Mouse (Mus musculus) lung, embryonic 16.5 days (tissue): ENCODE data around the gene H2afy. TPM values are rescaled to one million over a fixed set of nuclear protein-coding genes. Genes with fewer than 3 reads are reported as not detected.
A peak's percentile ranks its signal among the peaks of the same experiment; 100 is the strongest.

ENCODE experiments used
- ATAC-seq: fragments of 200-750 bp; cut with Nextera tagmentation; 2 replicates; pipeline ENCODE4 v1.8.0; 2017; ENCODE audit warnings: low read depth, mild to moderate bottlenecking, moderate library complexity
- H3K27ac ChIP-seq: fragments of 300-500 bp; sonication (generic); 2 replicates; pipeline ENCODE4 v1.5.1; 2014; ENCODE audit warnings: mild to moderate bottlenecking, control low read depth, low read length
- H3K27me3 ChIP-seq: fragments of 300-500 bp; sonication (generic); 2 replicates; pipeline ENCODE4 v1.6.1; 2014; ENCODE audit warnings: low read depth, low read length, mixed read lengths; ENCODE audit not compliant: control insufficient read depth, insufficient read depth
- H3K36me3 ChIP-seq: fragments of 300-500 bp; sonication (generic); 2 replicates; pipeline ENCODE4 v1.6.1; 2014; ENCODE audit warnings: low read length; ENCODE audit not compliant: control insufficient read depth, insufficient read depth
- H3K4me1 ChIP-seq: fragments of 300-500 bp; sonication (generic); replicated peaks from 2 replicates; pipeline ENCODE4 v1.6.1; 2014; ENCODE audit warnings: low read length, mixed read lengths; ENCODE audit not compliant: control insufficient read depth, insufficient read depth
- H3K4me2 ChIP-seq: fragments of 300-500 bp; sonication (generic); 2 replicates; pipeline ENCODE4 v1.6.1; 2014; ENCODE audit warnings: low read depth, low read length, control low read depth
- H3K4me3 ChIP-seq: fragments of 300-500 bp; sonication (generic); 2 replicates; pipeline ENCODE4 v1.5.1; 2014; ENCODE audit warnings: mild to moderate bottlenecking, low read length, control low read depth
- H3K9ac ChIP-seq: fragments of 300-500 bp; sonication (generic); 2 replicates; pipeline ENCODE4 v1.6.1; 2014; ENCODE audit warnings: low read length, control low read depth
- H3K9me3 ChIP-seq: fragments of 300-500 bp; sonication (generic); 2 replicates; pipeline ENCODE4 v1.6.1; 2016; ENCODE audit warnings: low read length; ENCODE audit not compliant: control insufficient read depth
- WGBS: fragments of 180-500 bp; shearing (Covaris S2); extraction: QIAGEN DNeasy Blood & Tissue Kit; methylation state at CpG from one replicate; pipeline ENCODE4 v1.1.7; 2014; 5-methylcytosine and 5-hydroxymethylcytosine counted together
- polyA plus RNA-seq: library from polyadenylated mRNA; unstranded; fragments of >200 nt; fragmentation: Nextera tagmentation; extraction: Ambion mirVana; gene quantifications from 2 replicates; pipeline ENCODE4 v1.2.1, GENCODE M21; 2015

The H2afy gene
- polyA plus RNA-seq, 1 experiment from 2014 or later: 266 TPM

- 0 out of 2 replicates have a peak overlapping the region, but pooled peaks have one; percentile 15 for H3K27ac ChIP-seq
- H3K36me3 ChIP-seq: peaks cover 5% of the 10 kb centered on the region; the same call in 1 of the 2 replicates
- no peaks in the 10 kb centered on the region for H3K27me3 ChIP-seq
- H3K9me3 ChIP-seq: no peaks in the 10 kb centered on the region
- ATAC-seq: no peak
- H3K4me1 ChIP-seq: peaks cover 38% of the 10 kb centered on the region
- WGBS: 65% methylated on average over 9 of the region's 9 CpGs
- no peak overlapping the region for H3K9ac ChIP-seq
- no peak overlapping the region for H3K4me2 ChIP-seq
- no peak overlapping the region for H3K4me3 ChIP-seq
These were observed 18.0 kb downstream of the H2afy start for GRCm38 (mm10) chr13:56117991-56118765.

GRCm38 (mm10) chr13:56115906-56116305 is 20.3 kb downstream of the H2afy start:
- no peak overlapping the region for H3K4me2 ChIP-seq
- H3K4me1 ChIP-seq: peaks cover 60% of the 10 kb centered on the region

GRCm38 (mm10) chr13:56115386-56115785 is 20.8 kb downstream of the H2afy start:
- Histone ChIP-seq H3K4me2 (no peak overlapping the region), H3K9me3 (no peaks in the 10 kb centered on the region), H3K36me3 (peaks cover 4% of the 10 kb centered on the region; the same call in 1 of the 2 replicates), H3K27ac (peak overlapping the region; percentile 77), H3K4me3 (no peak overlapping the region), H3K27me3 (no peaks in the 10 kb centered on the region), H3K9ac (0 out of 2 replicates have a peak overlapping the region, but pooled peaks have one; percentile 36), H3K4me1 (peaks cover 61% of the 10 kb centered on the region)
- peak; percentile 62 for ATAC-seq
- 20% methylated on average over 9 of the region's 9 CpGs for WGBS

More at GRCm38 (mm10) chr13:56115906-56116305, 20.3 kb downstream of the H2afy start:
- Histone ChIP-seq H3K9me3 (no peaks in the 10 kb centered on the region), H3K27me3 (no peaks in the 10 kb centered on the region), H3K27ac (peak overlapping the region; percentile 77), H3K9ac (no peak overlapping the region), H3K36me3 (peaks cover 3% of the 10 kb centered on the region; the same call in 1 of the 2 replicates), H3K4me3 (no peak overlapping the region)
- no peak for ATAC-seq
- 29% methylated on average over 3 of the region's 3 CpGs for WGBS

- Histone ChIP-seq H3K4me1 (peaks cover 72% of the 10 kb centered on the region), H3K4me2 (peak overlapping the region; percentile 19; the same call in 1 of the 2 replicates), H3K4me3 (no peak overlapping the region), H3K36me3 (0 out of 2 replicates have a peak, but pooled peaks cover 2% of the 10 kb centered on the region), H3K27ac (peak overlapping the region; percentile 67), H3K9me3 (no peaks in the 10 kb centered on the region), H3K27me3 (no peaks in the 10 kb centered on the region), H3K9ac (peak overlapping the region; percentile 50)
- ATAC-seq: peak; percentile 37
- 35% methylated on average over 19 of the region's 19 CpGs for WGBS
These were observed 22.5 kb downstream of the H2afy start for GRCm38 (mm10) chr13:56113431-56114248.

GRCm38 (mm10) chr13:56112980-56113379 is 23.2 kb downstream of the H2afy start:
- WGBS: 32% methylated on average over 13 of the region's 13 CpGs
- Histone ChIP-seq H3K27ac (peak overlapping the region; percentile 67), H3K36me3 (peaks cover 2% of the 10 kb centered on the region; the same call in 1 of the 2 replicates), H3K9ac (peak overlapping the region; percentile 50; the same call in 1 of the 2 replicates), H3K4me2 (peak overlapping the region; percentile 19), H3K9me3 (no peaks in the 10 kb centered on the region), H3K4me3 (no peak overlapping the region), H3K4me1 (peaks cover 74% of the 10 kb centered on the region), H3K27me3 (no peaks in the 10 kb centered on the region)
- ATAC-seq: peak; percentile 3; the same call in 1 of the 2 replicates

- Histone ChIP-seq H3K9me3 (no peaks in the 10 kb centered on the region), H3K4me2 (peak overlapping the region; percentile 19), H3K36me3 (peaks cover 2% of the 10 kb centered on the region; the same call in 1 of the 2 replicates), H3K9ac (peak overlapping the region; percentile 50; the same call in 1 of the 2 replicates), H3K27ac (peak overlapping the region; percentile 67), H3K27me3 (no peaks in the 10 kb centered on the region), H3K4me3 (no peak overlapping the region), H3K4me1 (peaks cover 74% of the 10 kb centered on the region)
- peak; percentile 32 for ATAC-seq
- WGBS: 15% methylated on average over 4 of the region's 4 CpGs
These were observed 23.7 kb downstream of the H2afy start for GRCm38 (mm10) chr13:56112496-56112895.

GRCm38 (mm10) chr13:56111601-56112000 is 24.6 kb downstream of the H2afy start:
- H3K36me3 ChIP-seq: peaks cover 2% of the 10 kb centered on the region; the same call in 1 of the 2 replicates
- WGBS: 72% methylated on average over 6 of the region's 6 CpGs
- no peaks in the 10 kb centered on the region for H3K9me3 ChIP-seq
- H3K4me2 ChIP-seq: no peak overlapping the region
- H3K9ac ChIP-seq: no peak overlapping the region; the same call in 1 of the 2 replicates
- H3K4me1 ChIP-seq: peaks cover 70% of the 10 kb centered on the region
- H3K27me3 ChIP-seq: no peaks in the 10 kb centered on the region
- no peak overlapping the region for H3K4me3 ChIP-seq
- H3K27ac ChIP-seq: peak overlapping the region; percentile 67
- no peak for ATAC-seq

GRCm38 (mm10) chr13:56110694-56111531 is 25.2 kb downstream of the H2afy start:
- peaks cover 2% of the 10 kb centered on the region; the same call in 1 of the 2 replicates for H3K36me3 ChIP-seq
- H3K4me2 ChIP-seq: no peak overlapping the region
- H3K9me3 ChIP-seq: no peaks in the 10 kb centered on the region
- no peak for ATAC-seq
- H3K9ac ChIP-seq: no peak overlapping the region
- 79% methylated on average over 19 of the region's 19 CpGs for WGBS
- H3K27ac ChIP-seq: no peak overlapping the region
- no peak overlapping the region for H3K4me3 ChIP-seq
- H3K27me3 ChIP-seq: no peaks in the 10 kb centered on the region
- peaks cover 63% of the 10 kb centered on the region for H3K4me1 ChIP-seq
